Mouse (Mus musculus) regulatory T cell (primary cell): Measurements from ENCODE around the gene Mapkapk2.
"Not testable (repeated sequence)": the region's sequence is repeated elsewhere in the genome, so short reads cannot be mapped to it uniquely, and the experiment has no call there.

Experiments used
- in situ Hi-C: fragments of 300-600 bp; cut with MboI, MseI; formaldehyde crosslinking; loops from one replicate; pipeline ENCODE4 v1.15.1; 2025; ENCODE audit warnings: high pct_unique_total_duplicates

Gene Mapkapk2

DNA sequence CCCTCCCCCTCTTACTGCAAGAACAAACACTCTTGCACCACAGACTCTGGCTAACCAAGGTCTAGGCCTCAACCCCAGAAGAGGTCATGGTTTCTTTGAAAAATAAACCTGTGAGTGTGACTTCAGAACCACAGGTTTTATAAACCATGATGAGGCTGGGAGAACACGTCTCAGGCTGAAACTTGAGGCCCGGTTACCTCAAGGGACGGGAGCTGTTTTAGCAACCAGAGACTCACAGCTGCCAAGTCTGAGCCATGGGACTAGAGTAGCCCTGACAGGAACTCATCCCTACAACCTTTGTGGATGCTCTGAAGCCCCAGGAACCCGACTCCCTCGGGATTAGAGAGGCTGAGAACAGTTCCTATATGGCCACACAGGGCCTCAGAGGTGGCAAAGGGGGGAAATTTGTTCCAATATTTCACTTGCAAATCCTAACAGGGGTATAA, 48.2 kb downstream of the Mapkapk2 start:
- in situ Hi-C loops: no loop called here

- in situ Hi-C loops: no loop called here
Observed at GRCm38 (mm10) chr1:131048946-131049345, 48.7 kb downstream of the Mapkapk2 start.

DNA sequence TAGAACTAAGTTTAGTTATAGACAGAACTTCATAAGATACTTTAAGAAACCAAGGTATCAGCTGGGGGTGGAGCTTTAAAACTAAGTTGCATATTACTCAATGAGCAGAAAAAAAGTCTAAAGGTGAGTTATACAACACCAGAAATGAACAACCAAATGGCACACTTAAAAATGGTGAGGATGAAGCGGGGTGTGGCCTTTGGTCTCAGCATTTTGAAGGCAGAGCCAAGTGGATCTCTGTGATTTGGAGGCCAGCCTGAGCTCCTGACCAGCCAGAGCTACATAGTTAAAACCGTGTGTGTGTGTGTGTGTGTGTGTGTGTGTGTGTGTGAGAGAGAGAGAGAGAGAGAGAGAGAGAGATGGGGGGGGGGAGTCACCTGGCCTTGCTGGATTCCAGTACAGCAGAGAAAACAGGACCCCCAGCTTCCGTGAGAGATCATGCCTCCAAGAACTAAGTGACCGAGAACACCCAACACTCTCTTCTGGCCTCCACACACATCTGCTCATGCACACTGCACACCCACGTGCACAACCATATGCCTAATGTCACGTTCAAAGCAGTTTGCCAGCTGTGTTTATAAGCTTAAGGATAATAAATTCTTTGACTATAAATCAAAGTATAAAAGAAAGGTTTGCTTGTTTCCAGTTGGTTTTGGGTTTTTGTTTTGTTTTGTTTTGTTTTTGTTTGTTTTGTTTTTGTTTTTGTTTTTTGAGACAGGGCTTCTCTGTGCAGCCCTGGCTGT, 49.3 kb downstream of the Mapkapk2 start:
- in situ Hi-C loops: no loop called here

- in situ Hi-C loops: no loop called here
Observed at GRCm38 (mm10) chr1:131046607-131047006, 51.0 kb downstream of the Mapkapk2 start.

DNA sequence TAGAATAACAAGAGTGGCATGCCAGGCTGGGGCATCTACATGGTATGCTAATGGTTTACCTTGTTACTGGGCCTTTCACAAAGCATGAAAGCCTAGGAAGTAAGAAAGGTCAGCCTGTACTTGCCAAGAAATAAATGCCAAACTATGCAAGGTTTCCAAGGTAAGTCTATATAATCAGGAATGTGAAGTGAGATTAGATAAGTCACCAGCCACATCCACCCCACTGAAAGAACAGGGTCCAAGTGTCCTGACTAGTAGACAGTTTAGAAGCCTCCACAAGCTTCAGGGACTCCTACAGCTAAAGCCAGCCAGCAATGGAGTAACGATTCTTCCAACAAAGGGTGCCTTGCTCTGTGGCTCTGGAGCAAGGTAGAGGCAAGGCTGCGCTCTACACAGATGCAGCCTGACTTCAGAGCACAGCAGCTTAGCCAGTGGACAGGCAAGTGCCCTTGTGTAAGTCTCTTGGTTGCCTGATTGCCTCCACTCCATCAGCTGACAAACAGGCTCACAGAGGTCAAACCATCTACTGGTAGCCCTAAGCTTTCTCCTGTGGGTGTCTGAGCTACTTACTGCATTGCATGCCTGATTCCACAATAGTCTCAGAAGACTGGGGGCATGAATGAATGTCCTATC, 51.8 kb downstream of the Mapkapk2 start:
- in situ Hi-C loops: no loop called here

DNA sequence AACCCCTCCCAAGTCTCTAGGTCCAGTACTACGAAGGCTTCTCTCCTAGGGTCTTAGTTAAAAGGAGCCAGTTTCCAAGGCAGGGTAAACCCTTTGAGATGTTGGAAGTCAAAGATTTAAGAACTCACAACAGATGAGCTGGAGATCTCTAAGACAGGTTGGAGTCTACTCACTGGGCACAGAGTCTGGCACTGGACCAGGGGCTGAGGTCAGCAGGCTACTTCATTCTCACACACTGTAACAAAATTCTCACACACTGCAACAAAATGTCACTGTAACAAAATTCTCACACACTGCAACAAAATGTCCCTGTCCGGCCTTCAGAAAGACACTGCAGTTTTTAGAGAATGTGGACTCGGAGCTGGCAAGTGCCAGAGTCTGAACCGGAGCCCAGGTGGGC, 54.0 kb downstream of the Mapkapk2 start:
- in situ Hi-C loops: no loop called here

DNA sequence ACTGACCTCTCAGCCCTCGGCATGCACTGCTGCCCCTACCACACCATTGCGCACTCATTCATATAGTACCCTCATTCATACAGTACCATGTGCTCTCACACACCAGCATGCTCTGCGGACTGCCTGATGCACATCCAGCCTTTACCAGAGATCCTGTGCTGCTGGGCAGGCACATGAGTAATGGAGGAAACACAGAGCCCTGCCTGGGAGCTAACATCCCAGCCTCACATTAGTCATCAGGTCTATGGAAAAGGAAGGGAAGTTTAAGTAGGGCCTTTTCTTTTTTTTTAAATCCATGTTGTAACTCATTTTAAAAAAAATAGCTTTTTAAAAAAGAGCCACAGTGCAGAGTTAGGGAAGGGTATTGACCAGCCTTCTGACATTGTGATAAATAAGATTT, 54.9 kb downstream of the Mapkapk2 start:
- in situ Hi-C loops: no loop called here

DNA sequence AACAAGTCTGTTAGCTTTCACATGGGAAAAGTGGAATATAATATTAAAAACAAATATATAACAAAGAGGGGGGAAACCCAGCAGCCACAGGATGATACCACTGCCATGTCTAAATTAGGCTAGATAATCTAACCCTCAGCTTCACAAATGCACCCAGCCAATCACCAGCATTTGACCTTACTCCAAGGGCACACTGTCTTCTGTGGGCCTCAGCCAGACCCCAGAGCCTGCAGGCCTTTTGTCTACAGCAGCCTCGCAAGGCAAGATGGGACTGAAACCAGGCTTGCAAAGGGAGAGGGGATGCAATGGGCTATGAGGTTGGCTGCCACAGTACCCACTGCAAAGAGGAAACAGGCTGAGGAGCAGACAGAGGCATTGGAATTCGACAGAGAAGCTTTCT, 55.4 kb downstream of the Mapkapk2 start:
- in situ Hi-C loops: no loop called here

GRCm38 (mm10) chr1:131039479-131039878, 58.1 kb downstream of the Mapkapk2 start:
- in situ Hi-C loops: no loop called here

GRCm38 (mm10) chr1:131038415-131039017, 59.1 kb downstream of the Mapkapk2 start:
- in situ Hi-C loops: no loop called here

DNA sequence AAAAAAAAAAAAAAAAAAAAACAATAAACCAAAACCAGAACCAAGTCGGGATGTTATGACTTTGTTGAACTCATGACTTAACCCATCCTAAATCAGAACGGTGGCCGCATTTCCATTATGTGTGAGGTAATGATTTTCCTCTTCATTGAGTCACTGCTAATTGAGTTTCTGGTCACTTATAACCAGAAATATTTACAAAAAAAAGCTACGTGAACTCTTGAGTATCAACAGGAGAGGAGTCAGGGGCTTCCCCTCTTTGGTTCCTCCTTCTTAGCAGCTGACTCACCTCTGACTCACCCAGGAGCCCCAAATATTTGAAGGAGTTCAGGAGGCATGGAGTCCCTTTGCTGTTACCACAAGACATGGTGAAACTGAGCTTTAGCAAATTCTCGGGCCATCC, 59.6 kb downstream of the Mapkapk2 start:
- in situ Hi-C loops: no loop called here

DNA sequence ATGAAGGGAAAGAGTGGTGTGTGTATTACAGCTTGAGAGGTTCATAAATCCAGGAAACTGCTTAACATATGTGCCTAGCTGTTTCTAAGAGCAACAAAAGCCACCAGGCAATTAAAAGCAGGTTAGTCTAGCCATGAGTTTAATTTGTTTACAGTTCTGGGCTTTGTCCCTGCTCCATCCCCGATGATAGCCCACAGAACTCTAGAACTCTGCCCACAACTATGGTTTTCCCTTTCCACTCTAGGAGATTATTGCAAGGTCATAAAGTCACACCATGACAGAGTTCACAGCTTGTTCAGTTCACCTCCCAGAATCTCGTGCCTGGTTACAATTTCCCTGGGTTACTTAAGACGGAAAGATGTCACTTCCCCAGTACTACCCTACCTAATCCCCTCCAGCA, 66.4 kb downstream of the Mapkapk2 start:
- in situ Hi-C loops: no loop called here

DNA sequence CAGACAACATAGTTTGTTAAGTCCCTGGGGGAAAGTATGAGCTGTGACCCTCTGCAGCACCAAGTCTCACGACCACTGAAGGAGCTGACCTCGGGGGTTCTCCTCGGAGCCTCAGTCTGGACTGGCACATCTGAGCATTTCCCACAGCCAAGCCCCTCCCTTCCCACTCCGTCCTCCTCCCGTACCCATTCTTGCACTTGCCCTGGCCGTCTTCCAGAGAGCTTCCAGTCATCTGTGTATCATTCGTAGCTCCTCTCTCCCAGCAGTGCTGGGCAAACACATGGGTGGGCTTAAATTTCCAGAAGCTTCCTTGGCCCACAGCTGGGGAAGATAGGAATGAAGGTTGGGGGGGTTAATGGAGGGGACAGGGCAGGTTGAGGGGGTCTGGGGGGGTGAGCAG, 67.4 kb downstream of the Mapkapk2 start:
- in situ Hi-C loops: no loop called here

- in situ Hi-C loops: no loop called here
Observed at GRCm38 (mm10) chr1:131029215-131029614, 68.4 kb downstream of the Mapkapk2 start.

DNA sequence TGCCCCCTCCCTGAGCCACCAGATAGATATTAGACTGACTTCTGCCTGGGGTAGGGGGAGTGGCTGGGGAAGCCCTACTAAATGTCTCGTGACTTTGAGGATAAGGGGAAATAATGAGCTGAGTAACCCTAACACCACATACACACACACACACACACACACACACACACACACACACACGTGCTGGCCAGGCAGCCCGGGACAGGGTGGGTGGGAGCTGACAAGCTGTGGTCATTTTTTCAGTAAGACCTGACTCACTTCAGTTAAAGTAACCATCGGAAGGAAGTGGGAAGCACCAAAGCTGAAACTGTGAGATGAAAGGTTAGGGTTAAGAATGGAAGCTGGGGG, 71.8 kb downstream of the Mapkapk2 start:
- in situ Hi-C loops: no loop called here

GRCm38 (mm10) chr1:131024900-131025842, 72.5 kb downstream of the Mapkapk2 start:
- in situ Hi-C loops: no loop called here

GRCm38 (mm10) chr1:131023250-131023858, 74.3 kb downstream of the Mapkapk2 start:
- in situ Hi-C loops: not testable (repeated sequence)

DNA sequence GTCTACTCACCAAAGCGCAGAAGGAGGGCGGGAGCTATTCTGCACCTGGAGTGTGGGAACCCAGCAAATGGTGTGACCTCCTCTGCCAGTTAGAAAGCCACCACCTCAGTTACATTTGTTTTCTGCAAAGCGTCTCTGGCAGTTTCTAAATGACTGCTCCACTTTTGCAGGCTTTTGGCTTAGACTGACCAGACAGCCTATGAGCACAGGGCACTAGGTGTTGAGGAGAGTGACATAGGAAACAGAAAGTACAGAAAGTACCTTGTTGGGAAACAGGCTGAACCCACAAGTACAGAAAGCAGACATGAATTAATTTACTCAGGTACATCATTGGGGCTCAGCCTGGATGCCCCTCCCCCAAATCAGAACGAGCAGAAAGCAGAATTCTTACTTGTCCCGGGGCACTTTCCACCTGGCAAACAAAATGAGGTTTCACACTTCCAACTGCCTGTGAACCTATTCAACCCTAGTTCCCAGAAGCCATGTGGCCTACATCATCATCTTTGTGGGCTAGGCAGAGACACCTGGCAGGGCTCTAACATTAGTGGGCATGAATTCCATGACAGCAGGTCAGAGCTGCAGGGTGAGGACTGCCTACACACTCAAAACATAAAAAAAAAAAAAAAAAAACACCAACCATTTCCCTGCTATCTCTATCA, 74.9 kb downstream of the Mapkapk2 start:
- in situ Hi-C loops: no loop called here

DNA sequence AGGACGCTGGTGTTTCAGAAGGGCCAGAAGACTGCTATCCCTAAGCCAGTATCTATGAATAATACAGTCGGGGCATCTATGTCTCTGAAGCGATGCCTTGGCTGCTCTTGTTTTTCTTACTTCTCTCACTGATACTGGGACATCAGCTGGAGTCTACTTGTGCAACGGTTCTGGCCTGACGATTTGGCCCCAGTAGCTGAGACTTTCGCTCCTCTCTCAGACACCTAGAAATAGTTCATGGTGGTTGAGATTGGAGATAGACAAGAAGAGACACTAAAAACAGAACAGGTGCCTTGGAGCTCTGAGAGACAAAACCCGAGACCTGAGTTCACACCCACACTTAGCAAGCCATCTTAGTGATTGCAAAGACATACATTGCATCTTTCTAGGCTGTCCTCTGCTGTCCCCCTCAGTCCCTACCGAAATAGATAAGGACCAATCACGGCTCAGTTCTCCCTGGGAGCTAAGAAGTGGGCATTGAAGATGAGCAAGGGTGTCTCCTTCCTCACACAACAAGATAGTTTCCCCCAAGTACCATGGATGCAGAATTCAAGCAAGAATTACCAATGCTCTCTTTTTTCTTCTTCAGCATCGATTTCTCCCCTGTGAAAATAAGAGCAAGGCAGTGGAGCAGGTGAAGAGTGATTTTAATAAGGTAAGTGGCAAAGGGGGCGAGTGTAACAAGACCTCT, 75.6 kb downstream of the Mapkapk2 start:
- in situ Hi-C loops: no loop called here

- in situ Hi-C loops: no loop called here
Observed at GRCm38 (mm10) chr1:131021438-131021837, 76.2 kb downstream of the Mapkapk2 start.
